Mouse (Mus musculus) heart, embryonic 14.5 days (tissue): ENCODE measurements around the gene Aip. TPM values are rescaled to one million over a fixed set of nuclear protein-coding genes. Genes with fewer than 3 reads are reported as not detected.

Experiments
- ATAC-seq: fragments of 200-750 bp; cut with Nextera tagmentation; 2 replicates; pipeline ENCODE4 v1.8.0; 2017; ENCODE audit warnings: low read depth, moderate TSS enrichment; ENCODE audit not compliant: insufficient number of reproducible peaks, insufficient read depth, low FRiP score
- H3K27ac ChIP-seq, 2 experiments: fragments of 200-500 bp in 1 of 2; fragments of 300-500 bp in 1 of 2; sonication (generic) in 1 of 2; replicated peaks in 1 of 2; 2 replicates each; pipeline ENCODE4 v1.5.1; 2012 to 2014; ENCODE audit warnings: low read depth in 2 of 2, low read length in 2 of 2, control low read depth in 1 of 2, mild to moderate bottlenecking in 1 of 2, mixed read lengths in 1 of 2; ENCODE audit not compliant: control insufficient read depth in 1 of 2, insufficient read depth in 1 of 2
- H3K27me3 ChIP-seq: fragments of 300-500 bp; sonication (generic); 2 replicates; pipeline ENCODE4 v1.6.1; 2014; ENCODE audit warnings: mild to moderate bottlenecking, low read length, control low read depth; ENCODE audit not compliant: control insufficient read depth, insufficient read depth
- H3K36me3 ChIP-seq: fragments of 300-500 bp; sonication (generic); 2 replicates; pipeline ENCODE4 v1.6.1; 2014; ENCODE audit warnings: mild to moderate bottlenecking, control low read depth, low read length, mixed read lengths; ENCODE audit not compliant: control insufficient read depth, insufficient read depth
- H3K4me1 ChIP-seq, 2 experiments: fragments of 200-500 bp in 1 of 2; fragments of 300-500 bp in 1 of 2; sonication (generic) in 1 of 2; 2 replicates each; pipeline ENCODE4 v1.6.1; 2012 to 2014; ENCODE audit warnings: low read length in 2 of 2, control low read depth in 1 of 2, mixed read lengths in 1 of 2; ENCODE audit not compliant: control insufficient read depth in 2 of 2, insufficient read depth in 2 of 2
- H3K4me2 ChIP-seq: fragments of 300-500 bp; sonication (generic); 2 replicates; pipeline ENCODE4 v1.6.1; 2014; ENCODE audit warnings: mild to moderate bottlenecking, low read length
- H3K4me3 ChIP-seq, 2 experiments: fragments of 200-500 bp in 1 of 2; fragments of 300-500 bp in 1 of 2; sonication (generic) in 1 of 2; 2 replicates each; pipeline ENCODE4 v1.5.1; 2012 to 2014; ENCODE audit warnings: low read length in 2 of 2, mild to moderate bottlenecking in 2 of 2, control low read depth in 1 of 2, low read depth in 1 of 2, moderate library complexity in 1 of 2; ENCODE audit not compliant: control insufficient read depth in 1 of 2, insufficient read depth in 1 of 2
- H3K9ac ChIP-seq: fragments of 300-500 bp; sonication (generic); 2 replicates; pipeline ENCODE4 v1.6.1; 2014; ENCODE audit warnings: mild to moderate bottlenecking, low read length
- H3K9me3 ChIP-seq: fragments of 300-500 bp; sonication (generic); 2 replicates; pipeline ENCODE4 v1.6.1; 2016; ENCODE audit warnings: low read length, control low read depth; ENCODE audit not compliant: control insufficient read depth
- WGBS: fragments of 180-500 bp; shearing (Covaris S2); extraction: QIAGEN DNeasy Blood & Tissue Kit; methylation state at CpG from one replicate; pipeline ENCODE4 v1.1.7; 2014; 5-methylcytosine and 5-hydroxymethylcytosine counted together
- polyA plus RNA-seq: library from polyadenylated mRNA; unstranded; fragments of >200 nt; fragmentation: Nextera tagmentation; extraction: Ambion mirVana; gene quantifications from 2 replicates; pipeline ENCODE4 v1.2.1, GENCODE M21; 2014

Gene Aip
- 87.3 and 100 TPM in 2 replicates for polyA plus RNA-seq

DNA sequence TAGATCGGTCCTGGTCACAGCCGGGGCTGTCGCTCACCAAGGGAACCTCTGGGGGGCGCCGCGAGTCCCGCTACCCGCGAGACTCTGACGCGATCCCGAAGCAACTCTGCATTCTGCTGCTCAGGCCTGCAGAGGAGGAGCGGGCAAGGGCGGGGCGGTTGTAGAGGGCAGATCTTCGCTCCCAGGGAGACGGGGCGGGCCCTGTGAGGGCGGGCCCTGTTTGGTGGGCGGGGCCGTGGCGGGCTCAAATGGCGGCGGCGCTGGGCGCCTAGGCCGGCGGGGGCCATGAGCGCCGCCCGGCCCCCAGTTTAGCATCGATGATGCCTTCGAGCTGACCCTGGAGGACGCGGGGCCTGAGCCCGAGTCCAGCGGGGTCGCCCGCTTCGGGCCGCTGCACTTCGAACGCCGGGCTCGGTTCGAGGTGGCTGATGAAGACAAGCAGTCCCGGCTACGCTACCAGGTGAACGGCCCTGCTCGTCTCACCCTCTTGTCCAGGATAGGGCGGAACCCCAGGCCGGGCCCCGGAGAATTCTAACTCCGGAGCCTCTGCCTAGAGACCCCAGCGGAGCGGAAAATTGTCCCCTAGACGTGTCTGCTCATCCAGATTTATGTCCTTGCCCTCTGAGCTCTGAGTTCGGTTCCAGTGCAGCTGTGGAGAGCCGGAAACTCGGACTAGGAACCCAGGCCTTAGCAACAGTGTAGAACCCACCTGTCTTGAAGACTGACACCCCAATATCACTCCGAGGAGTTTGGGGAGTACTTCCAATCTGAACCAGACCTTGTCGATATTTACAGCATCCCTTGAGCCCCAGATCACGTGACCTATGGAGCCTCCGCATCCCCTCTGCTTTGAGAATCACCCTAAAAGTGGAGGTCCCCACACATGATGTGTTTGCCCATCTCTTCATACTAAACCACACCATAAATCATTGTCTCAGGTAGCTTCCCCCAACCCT is at the start of gene Aip:
Gene Aip (minus strand): TSS at position 118 of the 956 bp plus-strand sequence.
- Histone ChIP-seq H3K9ac (peak within 1 kb of the TSS; percentile 94), H3K27ac (peak within 1 kb of the TSS in 1 of 2 experiments; percentile 51; a peak in 1 of 4 replicates), H3K4me3 (peak within 1 kb of the TSS; percentile 70 to 87), H3K4me1 (peaks cover 13 to 22% of the 10 kb centered on the region in 2 experiments), H3K36me3 (peaks cover 31% of the 10 kb centered on the region), H3K9me3 (no peaks in the 10 kb centered on the region), H3K27me3 (no peaks in the 10 kb centered on the region), H3K4me2 (peak within 1 kb of the TSS; percentile 87)
- ATAC-seq, result peak; percentile 97
- 1% methylated on average over 59 of the region's 64 CpGs for WGBS

DNA sequence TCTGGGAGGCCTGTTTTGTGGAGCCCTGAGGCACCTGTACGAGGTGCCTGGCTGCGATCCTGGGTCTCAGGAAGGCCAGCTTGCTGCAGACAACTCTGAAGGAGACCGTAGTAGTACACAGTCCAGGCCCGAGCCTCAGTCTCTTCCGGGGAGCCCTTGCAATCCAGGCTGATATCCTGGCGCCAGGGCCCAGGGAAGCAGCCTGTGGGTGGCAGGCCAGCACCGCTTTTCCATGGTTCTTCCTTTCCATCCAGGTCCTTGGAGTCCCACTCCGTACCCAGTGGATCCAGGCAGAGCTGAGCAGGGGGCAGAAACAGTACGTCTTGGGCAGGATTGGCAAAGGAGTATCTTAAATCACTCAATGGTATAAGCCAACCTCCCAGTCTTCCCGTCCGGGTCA is 47.3 kb upstream of the Aip start:
- H3K4me1 ChIP-seq, result peaks cover 31 to 50% of the 10 kb centered on the region in 2 experiments
- peak overlapping the region; percentile 21; the same call in 1 of the 2 replicates for H3K9ac ChIP-seq

DNA sequence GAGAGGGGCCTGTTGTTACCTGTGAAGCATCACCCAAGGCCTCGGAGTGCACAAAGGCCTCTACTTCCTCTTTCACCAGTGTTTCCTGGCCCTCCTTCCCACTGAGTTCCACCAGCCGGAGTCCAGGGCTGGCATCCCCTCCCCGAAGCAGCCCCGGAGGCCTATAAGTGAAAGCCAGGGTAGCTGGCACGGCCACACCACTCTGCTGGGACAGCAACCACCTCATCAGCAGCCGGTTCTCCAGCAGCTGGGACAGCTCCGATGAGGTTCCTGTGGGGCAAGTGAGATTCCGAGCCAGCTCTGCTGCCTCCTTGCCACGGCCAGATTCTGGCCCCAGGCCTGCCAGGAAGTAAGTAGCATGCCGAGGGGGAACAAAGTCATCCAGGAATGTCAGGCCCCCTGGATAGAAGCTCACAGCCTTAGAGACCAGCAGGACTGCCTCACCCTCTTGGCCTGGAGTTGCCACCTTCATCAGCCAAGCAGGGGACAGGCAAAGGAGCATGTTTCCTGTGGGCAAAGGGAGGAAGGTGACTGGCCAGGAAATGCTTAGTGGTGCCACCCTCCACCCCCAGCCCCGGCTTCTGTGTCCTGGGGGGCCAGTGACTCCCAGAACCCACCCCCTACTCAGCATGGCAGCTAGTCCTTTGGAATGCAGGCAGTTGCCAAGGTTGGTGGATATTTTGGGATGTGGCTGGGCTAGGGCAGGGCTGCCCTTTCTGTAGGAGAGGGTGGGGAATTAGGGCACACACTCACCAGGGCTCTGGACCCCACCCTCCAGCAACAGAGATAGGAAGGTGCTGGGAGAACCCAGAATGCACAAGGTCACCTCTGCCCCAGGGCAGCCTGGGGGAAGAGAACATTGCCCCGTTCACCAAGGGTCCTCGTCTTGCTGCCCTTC is 46.0 kb upstream of the Aip start:
- no peaks in the 10 kb centered on the region for H3K9me3 ChIP-seq
- H3K27me3 ChIP-seq, result no peaks in the 10 kb centered on the region
- peak overlapping the region; percentile 57 to 84 for H3K27ac ChIP-seq
- H3K4me1 ChIP-seq, result peaks cover 36 to 55% of the 10 kb centered on the region in 2 experiments
- 46% methylated on average over 13 of the region's 13 CpGs for WGBS
- no peaks in the 10 kb centered on the region for H3K36me3 ChIP-seq
- H3K4me2 ChIP-seq, result peak overlapping the region; percentile 26
- H3K4me3 ChIP-seq, result no peak overlapping the region
- ATAC-seq, result peak; percentile 18; the same call in 1 of the 2 replicates
- peak overlapping the region; percentile 47 for H3K9ac ChIP-seq

More for the DNA sequence above, 47.3 kb upstream of the Aip start:
- Histone ChIP-seq H3K27me3 (no peaks in the 10 kb centered on the region), H3K36me3 (no peaks in the 10 kb centered on the region), H3K4me3 (no peak overlapping the region), H3K27ac (peak overlapping the region in 1 of 2 experiments; percentile 84; a peak in 2 of 4 replicates), H3K9me3 (no peaks in the 10 kb centered on the region), H3K4me2 (no peak overlapping the region)
- ATAC-seq, result no peak
- 60% methylated on average over 11 of the region's 11 CpGs for WGBS

DNA sequence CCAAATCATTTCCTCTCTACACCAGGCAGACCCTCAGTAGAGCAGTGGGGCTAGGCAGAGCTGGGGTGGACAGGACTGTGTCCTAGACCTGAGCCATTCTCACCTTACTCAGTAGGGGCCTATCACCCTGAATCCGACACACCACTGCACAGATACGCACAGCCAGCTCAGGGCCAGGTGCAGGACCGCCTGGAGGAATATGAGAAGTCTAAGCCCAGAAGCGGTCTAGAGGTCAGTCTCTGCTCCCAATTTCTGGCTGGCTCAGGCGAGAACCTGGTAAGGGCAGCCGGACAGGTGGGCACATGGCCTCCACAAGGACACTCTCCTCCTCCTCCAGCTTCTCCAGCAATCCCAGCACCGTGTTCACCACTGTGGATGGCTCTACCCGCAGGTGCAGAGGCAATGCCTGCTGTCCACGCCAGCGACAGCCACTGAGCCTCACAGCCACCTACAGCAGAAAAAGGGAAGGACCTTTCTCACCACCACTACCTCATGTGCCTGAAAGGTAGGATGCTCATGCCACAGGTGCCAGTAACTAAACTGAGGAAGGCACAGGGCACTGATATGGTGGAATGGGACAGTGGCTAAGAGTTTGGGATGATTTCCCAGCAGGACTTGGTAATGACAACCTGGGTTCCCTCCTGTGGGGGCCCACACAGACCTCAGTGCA is 45.2 kb upstream of the Aip start:
- Histone ChIP-seq H3K4me1 (peaks cover 38 to 60% of the 10 kb centered on the region in 2 experiments), H3K9ac (peak overlapping the region; percentile 47), H3K9me3 (no peaks in the 10 kb centered on the region), H3K36me3 (no peaks in the 10 kb centered on the region), H3K4me2 (peak overlapping the region; percentile 26; the same call in 1 of the 2 replicates), H3K4me3 (no peak overlapping the region), H3K27me3 (no peaks in the 10 kb centered on the region), H3K27ac (peak overlapping the region; percentile 57 to 92; a peak in 3 of 4 replicates)
- no peak for ATAC-seq
- WGBS, result 94% methylated on average over 10 of the region's 10 CpGs

DNA sequence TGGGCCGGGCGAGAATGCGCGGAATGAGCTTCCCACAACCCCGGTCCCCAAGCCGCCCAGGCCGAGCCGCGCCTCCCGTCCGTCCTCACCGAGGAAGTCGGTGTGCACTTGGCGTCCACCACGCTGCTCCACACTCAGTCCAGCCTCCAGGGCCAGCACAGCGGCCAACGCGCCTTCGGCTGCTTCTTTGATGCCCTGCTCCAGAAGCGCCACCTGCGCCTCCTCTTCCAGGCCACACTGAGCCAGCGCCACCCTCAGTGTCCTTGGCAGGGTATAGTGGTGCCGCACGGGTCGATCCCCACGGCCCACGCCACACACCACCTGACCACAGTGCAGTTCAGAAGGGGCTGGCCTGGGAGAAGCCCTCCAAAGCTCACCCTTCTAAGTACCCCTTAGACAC is 44.2 kb upstream of the Aip start:
- Histone ChIP-seq H3K4me2 (peak overlapping the region; percentile 91), H3K27ac (peak overlapping the region; percentile 74 to 92), H3K4me1 (peaks cover 29 to 50% of the 10 kb centered on the region in 2 experiments), H3K9ac (peak overlapping the region; percentile 86), H3K9me3 (no peaks in the 10 kb centered on the region), H3K4me3 (peak overlapping the region; percentile 46), H3K36me3 (no peaks in the 10 kb centered on the region), H3K27me3 (no peaks in the 10 kb centered on the region)
- ATAC-seq, result peak; percentile 3; the same call in 1 of the 2 replicates
- WGBS, result 7% methylated on average over 27 of the region's 27 CpGs

DNA sequence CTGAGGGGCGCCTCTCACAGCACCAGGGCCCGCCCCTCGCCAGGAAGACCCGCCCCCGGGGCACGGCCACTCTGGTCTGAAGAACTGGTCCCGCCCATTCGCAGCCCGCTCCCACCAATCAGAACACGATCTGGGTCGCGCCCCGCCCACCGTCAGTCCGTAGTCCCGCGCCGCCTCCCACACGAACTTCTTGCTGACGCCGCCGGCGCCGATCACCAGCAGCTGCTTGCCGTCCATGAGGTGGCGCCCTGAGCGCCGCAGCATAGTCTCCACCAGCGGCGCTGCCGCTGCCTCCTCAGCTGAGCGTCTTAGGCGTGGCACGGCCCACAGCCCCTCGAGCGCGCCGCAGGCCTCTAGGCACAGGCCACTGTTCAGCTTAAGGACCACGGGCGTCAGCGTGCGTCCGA is 43.7 kb upstream of the Aip start:
- Histone ChIP-seq H3K36me3 (no peaks in the 10 kb centered on the region), H3K27ac (peak overlapping the region; percentile 74 to 92), H3K9ac (peak overlapping the region; percentile 86), H3K9me3 (no peaks in the 10 kb centered on the region), H3K4me3 (peak overlapping the region; percentile 46), H3K27me3 (no peaks in the 10 kb centered on the region), H3K4me2 (peak overlapping the region; percentile 91), H3K4me1 (peaks cover 29 to 50% of the 10 kb centered on the region in 2 experiments)
- under 1% methylated on average over 43 of the region's 43 CpGs for WGBS
- peak; percentile 89 for ATAC-seq
